Mouse (Mus musculus) mouse embryonic stem cell (cell line): ENCODE results near the gene Klf6.

Experiments used
- in situ Hi-C, 2 experiments: fragments of 300-500 bp; cut with MboI; formaldehyde crosslinking; loops; 1 replicate in 1 of 2; 3 replicates in 1 of 2; pipeline ENCODE4 v1.14.3; 2019 to 2020; ENCODE audit warnings: low sequenced_read_pairs in 2 of 2, low pct_unique_long_range_greater_than_20kb in 1 of 2, mixed read lengths in 1 of 2; ENCODE audit not compliant: unreplicated experiment in 1 of 2

The Klf6 gene

DNA sequence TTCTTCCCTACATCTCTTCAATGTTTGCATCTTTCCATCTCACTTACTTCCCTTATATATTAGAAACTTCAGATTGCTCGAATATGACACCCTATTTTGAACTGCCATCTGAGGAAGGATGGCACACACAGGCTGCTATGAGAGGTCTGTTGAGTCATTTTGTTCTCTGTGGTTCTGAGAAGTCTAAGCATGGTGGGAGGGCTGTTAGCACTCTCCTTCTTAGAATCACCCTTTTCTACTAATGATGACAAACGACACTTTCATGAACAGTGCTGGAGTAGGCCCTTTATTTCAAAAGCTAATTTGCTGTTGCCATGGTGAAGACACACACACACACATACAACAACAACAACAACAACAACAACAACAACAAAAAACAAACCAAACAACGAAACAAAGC lies 28.8 kb downstream of the Klf6 start:
- in situ Hi-C loops: no loop called here

- in situ Hi-C loops: no loop called here
Measured at GRCm38 (mm10) chr13:5892684-5893447, 31.6 kb downstream of the Klf6 start.

DNA sequence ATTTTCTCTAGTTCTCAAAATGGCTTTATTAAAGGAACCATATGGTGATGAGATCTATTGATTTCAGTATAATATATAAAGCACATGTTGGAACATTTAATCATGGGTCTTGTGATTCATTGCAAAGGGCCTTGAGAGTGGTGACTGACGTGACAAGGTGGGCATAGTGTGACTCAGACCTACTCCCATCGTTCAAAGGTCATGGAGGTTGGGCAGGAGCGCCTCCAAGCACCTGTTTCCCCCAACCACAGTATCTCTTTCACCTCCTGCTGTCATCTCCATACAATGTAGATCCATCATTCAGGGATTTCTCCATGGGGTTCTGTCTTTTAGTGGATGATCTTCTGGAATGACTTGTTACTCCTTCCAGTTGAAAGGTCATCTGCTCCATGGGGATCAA lies 33.6 kb downstream of the Klf6 start:
- in situ Hi-C loops: no loop called here

DNA sequence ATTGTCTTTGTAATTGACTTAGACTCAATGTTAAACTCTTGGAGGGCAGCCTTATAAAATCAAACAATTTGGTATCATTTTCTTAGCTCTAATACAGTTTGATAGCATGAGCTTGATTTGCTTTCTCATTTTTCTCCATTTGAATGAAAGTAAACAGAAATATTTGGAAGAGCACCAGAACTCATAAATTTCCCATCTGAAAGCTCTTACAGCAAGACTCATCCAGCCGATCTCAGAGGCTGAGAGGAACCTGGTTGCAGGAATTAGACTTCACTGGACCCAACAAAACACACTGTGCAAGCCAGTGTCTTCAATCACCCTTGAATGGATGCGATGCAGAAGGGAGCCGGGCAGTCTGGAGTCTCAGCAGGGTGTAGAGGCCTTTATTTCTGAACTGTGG lies 34.6 kb downstream of the Klf6 start:
- in situ Hi-C loops: no loop called here

GRCm38 (mm10) chr13:5897176-5897959 lies 36.1 kb downstream of the Klf6 start:
- in situ Hi-C loops: no loop called here

DNA sequence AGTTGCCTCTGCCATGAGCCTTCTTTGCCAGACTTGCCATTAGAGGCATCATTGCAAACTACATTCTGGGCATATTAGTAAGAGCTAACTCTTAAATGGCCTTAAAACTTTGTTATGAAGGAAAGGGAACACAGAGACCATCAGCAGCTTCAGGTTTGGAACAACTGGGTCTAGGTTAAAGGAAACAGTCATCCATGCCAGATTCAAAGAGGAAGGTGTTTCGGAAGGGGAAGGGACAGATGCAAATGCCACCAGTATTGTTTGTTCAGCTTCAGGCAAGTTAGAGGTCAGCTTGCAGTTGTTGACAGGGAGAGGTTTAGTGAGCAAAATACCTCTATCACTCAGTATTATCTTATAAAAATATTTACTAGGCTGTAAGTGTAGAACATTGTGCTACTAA lies 37.7 kb downstream of the Klf6 start:
- in situ Hi-C loops: no loop called here

GRCm38 (mm10) chr13:5899641-5900040 lies 38.4 kb downstream of the Klf6 start:
- in situ Hi-C loops: no loop called here

- in situ Hi-C loops: no loop called here
Measured at GRCm38 (mm10) chr13:5913201-5913600, 51.9 kb downstream of the Klf6 start.

DNA sequence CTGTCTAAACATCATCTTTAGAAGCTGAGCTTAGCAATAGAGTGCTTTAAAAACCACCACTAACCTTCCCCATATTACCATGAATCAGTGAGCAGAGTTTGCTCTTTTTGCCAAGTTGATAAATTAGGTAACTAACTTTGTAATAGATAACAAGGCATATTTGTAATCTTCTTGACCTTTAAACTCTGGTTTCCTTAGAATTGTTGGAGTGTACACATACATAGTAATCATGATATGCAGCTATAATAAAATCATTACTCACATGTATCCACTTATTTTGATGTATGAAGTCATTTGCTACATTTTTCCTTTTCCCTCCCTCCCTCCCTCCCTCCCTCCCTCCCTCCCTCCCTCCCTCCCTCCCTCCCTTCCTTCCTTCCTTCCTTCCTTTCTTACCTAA lies 56.1 kb downstream of the Klf6 start:
- in situ Hi-C loops: no loop called here

GRCm38 (mm10) chr13:5919966-5920365 lies 58.7 kb downstream of the Klf6 start:
- in situ Hi-C loops: no loop called here
